Mouse (Mus musculus): ENCODE data around the gene Prps1l1. TPM values are rescaled to one million over a fixed set of nuclear protein-coding genes. Genes with fewer than 3 reads are reported as not detected.

Gene Prps1l1
- total RNA-seq, 4 experiments from 2014 or later = not detected

DNA sequence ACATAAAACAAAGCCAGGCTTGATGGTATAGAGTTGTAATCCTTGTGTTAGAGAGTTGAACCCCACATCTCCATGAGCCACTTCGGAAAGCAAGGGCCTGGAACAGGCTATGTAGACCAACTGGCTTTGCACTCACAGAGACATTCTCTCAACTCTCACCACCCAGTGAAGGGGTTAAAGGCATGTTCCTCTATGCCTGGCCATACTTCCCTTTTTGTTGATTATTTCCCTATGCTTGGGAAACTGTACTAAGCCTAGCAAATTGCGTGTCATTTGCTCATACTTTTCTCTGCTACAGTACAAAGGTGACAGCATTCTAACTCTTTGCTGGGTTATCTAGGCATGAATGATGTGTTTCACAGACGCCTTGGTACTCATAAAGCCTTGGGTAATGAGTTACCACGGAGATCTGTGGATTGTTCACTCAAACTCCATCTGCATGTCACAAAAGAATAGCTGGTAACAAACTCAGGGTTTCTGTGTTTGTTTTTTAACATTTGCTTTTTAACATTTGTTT lies 41.4 kb downstream of the Prps1l1 start:
- DNase-seq = no peak

DNA sequence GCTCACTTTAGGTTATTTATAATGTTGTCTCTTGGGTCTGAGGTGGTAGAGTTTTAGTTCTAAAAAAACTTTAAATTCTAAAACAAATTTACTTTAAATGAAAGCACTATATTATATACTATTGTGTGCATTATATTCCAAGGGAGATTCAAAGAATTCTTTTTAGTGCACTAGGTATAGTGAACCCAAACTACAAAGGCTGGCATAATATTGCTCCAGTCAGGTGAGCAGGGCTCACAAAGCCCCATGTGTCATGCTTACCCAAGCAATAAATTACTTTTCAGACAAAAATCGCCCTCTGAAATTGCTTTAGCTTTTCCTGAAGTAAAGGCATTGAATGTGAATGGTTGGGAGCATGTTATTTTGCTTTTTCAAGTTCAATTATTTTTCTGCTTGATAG lies 43.0 kb downstream of the Prps1l1 start:
- DNase-seq = no peak

Other genes with a start within 250 kb of the Prps1l1 start
- gene Hdac9, start 67.7 kb upstream of the Prps1l1 start, total RNA-seq (2022) = 1 to 10 TPM in 3 of 4 experiments, under 1 TPM in 1; 0.96 to 2.8 (median 1.9) TPM
- 10 to 100 TPM; 34.7 to 48.5 (median 43.9) TPM for gene Snx13, start 62.4 kb downstream of the Prps1l1 start, total RNA-seq (2022)

All from adrenal gland, adult 8-10 months (tissue).